Mouse (Mus musculus) CH12.LX (cell line): ENCODE data around the gene Itgam. TPM values are rescaled to one million over a fixed set of nuclear protein-coding genes. Genes with fewer than 3 reads are reported as not detected.

Experiments used
- DNase-seq: peaks from one replicate; pipeline ENCODE4 v3.0.0-alpha.2; 2013; ENCODE audit errors: extremely low read depth
- H3K27ac ChIP-seq: 2 replicates; pipeline ENCODE4 v1.5.1; 2012; ENCODE audit warnings: low read depth, mild to moderate bottlenecking, control low read depth, moderate library complexity; ENCODE audit not compliant: insufficient read depth
- H3K27me3 ChIP-seq: replicated peaks from 2 replicates; pipeline ENCODE3; 2012; ENCODE audit warnings: inconsistent platforms
- H3K36me3 ChIP-seq, 2 experiments: replicated peaks in 1 of 2; 2 replicates each; pipeline versions ENCODE3 to v1.6.1; 2012; ENCODE audit warnings: inconsistent platforms in 1 of 2, low read length in 1 of 2, mild to moderate bottlenecking in 1 of 2, mixed read lengths in 1 of 2, moderate library complexity in 1 of 2; ENCODE audit not compliant: control insufficient read depth in 1 of 2, insufficient read depth in 1 of 2
- H3K4me1 ChIP-seq, 2 experiments: 2 replicates each; pipeline ENCODE4 v1.6.1; 2012; ENCODE audit warnings: inconsistent platforms in 1 of 2, moderate library complexity in 1 of 2; ENCODE audit not compliant: insufficient read depth in 2 of 2, control insufficient read depth in 1 of 2
- H3K4me2 ChIP-seq: 2 replicates; pipeline ENCODE4 v1.6.1; 2012; ENCODE audit warnings: low read depth, mild to moderate bottlenecking, control low read depth; ENCODE audit not compliant: poor library complexity, insufficient read depth, severe bottlenecking
- H3K4me3 ChIP-seq, 3 experiments: fragments of 150-350 bp in 1 of 3; sonication (generic) in 1 of 3; replicated peaks in 1 of 3; 2 replicates each; pipeline versions ENCODE3 to v1.5.1; 2011 to 2012; ENCODE audit warnings: low read depth in 2 of 3, low read length in 2 of 3, mild to moderate bottlenecking in 2 of 3, moderate library complexity in 2 of 3, control low read depth in 1 of 3, improper control_type of control experiment in 1 of 3, inconsistent platforms in 1 of 3, mixed read lengths in 1 of 3; ENCODE audit not compliant: poor library complexity in 1 of 3
- H3K79me2 ChIP-seq: replicated peaks from 2 replicates; pipeline ENCODE4 v1.6.1; 2012; ENCODE audit warnings: mild to moderate bottlenecking, moderate library complexity; ENCODE audit not compliant: control insufficient read depth, poor library complexity, insufficient read depth, severe bottlenecking; ENCODE audit errors: extremely low read depth
- H3K9ac ChIP-seq: 2 replicates; pipeline ENCODE4 v1.6.1; 2012; ENCODE audit warnings: low read depth, mild to moderate bottlenecking, control low read depth, moderate library complexity; ENCODE audit not compliant: insufficient read depth
- H3K9me3 ChIP-seq: replicated peaks from 2 replicates; pipeline ENCODE3; 2012; ENCODE audit warnings: low read length, inconsistent platforms, mixed read lengths
- BHLHE40 ChIP-seq: IDR thresholded peaks from 2 replicates; pipeline ENCODE4 v1.6.1; 2011; ENCODE audit warnings: mild to moderate bottlenecking, low read depth, low read length, improper control_type of control experiment
- CTCF ChIP-seq, 2 experiments: IDR thresholded peaks in 1 of 2; conservative IDR thresholded peaks in 1 of 2; 2 replicates each; pipeline ENCODE4 v1.5.1; 2011 to 2012; ENCODE audit warnings: low read depth in 2 of 2, low read length in 2 of 2, improper control_type of control experiment in 1 of 2, inconsistent platforms in 1 of 2, mild to moderate bottlenecking in 1 of 2, moderate library complexity in 1 of 2
- ELF1 ChIP-seq: IDR thresholded peaks from 2 replicates; pipeline ENCODE4 v1.6.1; 2014; ENCODE audit warnings: low read depth, mild to moderate bottlenecking, inconsistent platforms, low read length, improper control_type of control experiment
- ETS1 ChIP-seq: conservative IDR thresholded peaks from 2 replicates; pipeline ENCODE4 v1.6.1; 2012; ENCODE audit warnings: low read depth, mild to moderate bottlenecking, inconsistent platforms, low read length, improper control_type of control experiment, moderate library complexity
- IRF4 ChIP-seq: IDR thresholded peaks from 2 replicates; pipeline ENCODE4 v1.6.1; 2014; ENCODE audit warnings: low read depth, mild to moderate bottlenecking, inconsistent platforms, low read length, improper control_type of control experiment
- MAX ChIP-seq: IDR thresholded peaks from 2 replicates; pipeline ENCODE4 v1.6.1; 2011; ENCODE audit warnings: low read length, improper control_type of control experiment
- MAZ ChIP-seq: IDR thresholded peaks from 2 replicates; pipeline ENCODE4 v1.6.1; 2012; ENCODE audit warnings: low read depth, mild to moderate bottlenecking, inconsistent platforms, low read length, improper control_type of control experiment, moderate library complexity
- MEF2A ChIP-seq: IDR thresholded peaks from 2 replicates; pipeline ENCODE4 v1.6.1; 2014; ENCODE audit warnings: low read depth, mild to moderate bottlenecking, inconsistent platforms, low read length, improper control_type of control experiment, borderline replicate concordance
- MXI1 ChIP-seq: IDR thresholded peaks from 2 replicates; pipeline ENCODE4 v1.6.1; 2011; ENCODE audit warnings: mild to moderate bottlenecking, low read depth, low read length, improper control_type of control experiment
- MYC ChIP-seq: IDR thresholded peaks from 2 replicates; pipeline ENCODE4 v1.6.1; 2011; ENCODE audit warnings: low read depth, mild to moderate bottlenecking, improper control_type of control experiment, low read length
- NRF1 ChIP-seq: IDR thresholded peaks from 2 replicates; pipeline ENCODE4 v1.6.1; 2014; ENCODE audit warnings: low read depth, mild to moderate bottlenecking, inconsistent platforms, low read length, improper control_type of control experiment, moderate library complexity
- POLR2AphosphoS2 ChIP-seq: IDR thresholded peaks from 2 replicates; pipeline ENCODE4 v1.6.1; 2011; ENCODE audit warnings: low read depth, low read length, improper control_type of control experiment
- RAD21 ChIP-seq: IDR thresholded peaks from 2 replicates; pipeline ENCODE4 v1.6.1; 2011; ENCODE audit warnings: low read depth, mild to moderate bottlenecking, low read length, improper control_type of control experiment, moderate library complexity
- SIN3A ChIP-seq: IDR thresholded peaks from 2 replicates; pipeline ENCODE4 v1.6.1; 2012; ENCODE audit warnings: low read length, improper control_type of control experiment, inconsistent platforms
- TBP ChIP-seq: conservative IDR thresholded peaks from 2 replicates; pipeline ENCODE4 v1.6.1; 2011; ENCODE audit warnings: low read depth, low read length, improper control_type of control experiment
- UBTF ChIP-seq: IDR thresholded peaks from 2 replicates; pipeline ENCODE4 v1.6.1; 2012; ENCODE audit warnings: low read depth, mild to moderate bottlenecking, inconsistent platforms, low read length, improper control_type of control experiment, moderate library complexity
- USF2 ChIP-seq: conservative IDR thresholded peaks from 2 replicates; pipeline ENCODE4 v1.6.1; 2011; ENCODE audit warnings: low read depth, low read length, improper control_type of control experiment
- ZMIZ1 ChIP-seq: IDR thresholded peaks from 2 replicates; pipeline ENCODE4 v1.6.1; 2012; ENCODE audit warnings: low read depth, mild to moderate bottlenecking, inconsistent platforms, low read length, improper control_type of control experiment
- ZNF384 ChIP-seq: IDR thresholded peaks from 2 replicates; pipeline ENCODE4 v1.6.1; 2012; ENCODE audit warnings: low read depth, low read length, improper control_type of control experiment, inconsistent platforms
- dilution Hi-C: fragments of 300-500 bp; cut with MboI; formaldehyde crosslinking; loops from 2 replicates; pipeline ENCODE4 v1.14.3; 2020; ENCODE audit warnings: low sequenced_read_pairs; ENCODE audit not compliant: extremely low pct_unique_long_range_greater_than_20kb, extremely low pct_ligation_motif_present
- in situ Hi-C: fragments of 300-500 bp; cut with MboI; formaldehyde crosslinking; loops from 3 replicates; pipeline ENCODE4 v1.14.3; 2019; ENCODE audit warnings: low sequenced_read_pairs, low pct_ligation_motif_present, low pct_unique_long_range_greater_than_20kb, mixed read lengths
- polyA plus RNA-seq: library from polyadenylated mRNA; unstranded; fragments of >175 nt; gene quantifications from 2 replicates; pipeline ENCODE4 v1.2.1, GENCODE M21; 2012; ENCODE audit warnings: low read depth; ENCODE audit not compliant: insufficient read length
- total RNA-seq, 2 experiments: library from RNA; depleted of rRNA; stranded (reverse); fragments of 300-350 nt in 1 of 2; fragments of >200 nt in 1 of 2; gene quantifications; 2 replicates each; pipeline ENCODE4 v1.2.3; 2012 to 2014

Itgam gene
- total and polyA plus RNA-seq, 3 experiments = 0.13 to 1.1 (median 0.48) TPM

DNA sequence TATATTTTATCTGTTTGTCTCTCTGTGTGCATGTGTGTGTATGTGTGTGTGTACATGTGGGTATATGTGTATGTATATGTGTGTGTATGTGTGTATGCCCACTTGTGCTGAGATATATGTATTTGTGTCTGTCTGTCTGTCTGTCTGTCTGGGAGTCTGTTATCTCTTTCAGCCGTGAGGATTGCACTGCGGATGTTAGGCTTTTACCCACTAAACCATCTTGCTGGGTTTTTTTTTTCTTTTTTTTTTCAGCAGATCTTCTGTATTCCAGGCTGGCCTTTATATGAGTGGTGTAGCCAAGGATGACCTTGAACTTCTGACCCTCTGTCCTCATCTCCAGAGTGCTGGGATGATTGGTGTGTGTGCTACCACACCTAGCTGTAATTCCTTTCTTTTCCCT is 13.2 kb upstream of the Itgam start:
- Histone ChIP-seq H3K27me3 (no peaks in the 10 kb centered on the region), H3K36me3 (no peaks in the 10 kb centered on the region), H3K4me3 (peak overlapping the region in 1 of 3 experiments; percentile 19), H3K79me2 (no peaks in the 10 kb centered on the region), H3K9me3 (peaks cover 4% of the 10 kb centered on the region), H3K27ac (no peak overlapping the region; the same call in 1 of the 2 replicates), H3K4me1 (peaks cover 18 to 50% of the 10 kb centered on the region in 2 experiments), H3K9ac (no peak overlapping the region; the same call in 1 of the 2 replicates), H3K4me2 (peak overlapping the region; percentile 92)
- no peak for DNase-seq
- in situ Hi-C loops (no loop called here), dilution Hi-C loops (no loop called here)
- TF ChIP-seq MXI1 = no peak
- no peak for TF ChIP-seq RAD21
- TF ChIP-seq ETS1 = no peak
- 0 out of 2 replicates have a peak, but pooled peaks have one; percentile 3 for TF ChIP-seq TBP
- peak; percentile 54 for TF ChIP-seq ZNF384
- no peak for TF ChIP-seq USF2

DNA sequence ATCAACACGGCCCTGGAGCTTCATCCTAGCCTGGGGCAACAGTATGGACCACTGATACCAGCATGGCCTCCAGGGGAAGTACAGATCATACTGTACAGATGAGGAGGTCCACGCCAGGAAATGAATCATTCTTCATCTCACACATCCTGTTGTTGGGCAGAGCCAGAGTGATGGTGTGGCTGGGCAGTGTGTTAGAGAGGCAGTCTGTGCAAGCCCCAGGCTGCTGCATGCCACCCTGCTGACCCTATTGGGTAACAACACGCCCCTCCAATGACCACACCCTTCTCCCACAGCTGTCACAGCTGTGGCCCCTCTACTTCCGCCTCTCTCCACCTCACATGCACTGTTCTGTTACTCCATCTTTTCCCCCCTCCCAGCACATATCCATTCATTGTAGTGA is 11.7 kb upstream of the Itgam start:
- Histone ChIP-seq H3K4me3 (peak overlapping the region in 1 of 3 experiments; percentile 3), H3K79me2 (no peaks in the 10 kb centered on the region), H3K27me3 (no peaks in the 10 kb centered on the region), H3K9ac (no peak overlapping the region), H3K36me3 (no peaks in the 10 kb centered on the region), H3K4me2 (no peak overlapping the region), H3K9me3 (peaks cover 4% of the 10 kb centered on the region), H3K27ac (no peak overlapping the region), H3K4me1 (peaks cover 18 to 48% of the 10 kb centered on the region in 2 experiments)
- dilution Hi-C loops = no loop called here
- TF ChIP-seq MYC (peak; percentile 37; the same call in 1 of the 2 replicates), SIN3A (no peak), MAX (0 out of 2 replicates have a peak, but pooled peaks have one; percentile 45), ELF1 (0 out of 2 replicates have a peak, but pooled peaks have one; percentile 9)
- DNase-seq = no peak
- in situ Hi-C loops = no loop called here

DNA sequence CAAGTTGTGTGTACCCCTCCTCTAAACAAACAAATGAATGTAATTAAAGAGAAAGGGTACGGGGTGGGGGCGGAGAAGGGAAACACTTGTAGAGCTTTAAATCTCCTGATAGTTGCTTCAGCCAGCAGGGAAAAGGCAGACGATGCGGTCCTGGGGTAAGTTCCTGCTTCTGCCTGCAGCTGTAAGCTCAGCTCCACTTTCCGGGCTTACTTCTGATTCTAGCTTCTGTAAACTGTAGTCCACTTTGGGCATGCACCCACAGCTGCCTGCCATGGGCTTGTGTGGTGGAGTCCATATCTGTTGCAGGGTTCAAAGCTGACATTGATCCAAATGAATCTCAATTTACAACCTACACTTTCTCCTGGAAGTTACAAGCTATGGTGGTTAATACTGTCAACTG is 9.4 kb upstream of the Itgam start:
- H3K9ac ChIP-seq = no peak overlapping the region
- H3K79me2 ChIP-seq = no peaks in the 10 kb centered on the region
- H3K4me3 ChIP-seq = no peak overlapping the region
- no peak for DNase-seq
- peaks cover 20 to 68% of the 10 kb centered on the region in 2 experiments for H3K4me1 ChIP-seq
- in situ Hi-C loops (no loop called here), dilution Hi-C loops (no loop called here)
- H3K27me3 ChIP-seq = no peaks in the 10 kb centered on the region
- no peak overlapping the region for H3K27ac ChIP-seq
- H3K36me3 ChIP-seq = no peaks in the 10 kb centered on the region
- H3K9me3 ChIP-seq = peaks cover 4% of the 10 kb centered on the region
- no peak for TF ChIP-seq POLR2AphosphoS2
- no peak for TF ChIP-seq NRF1
- no peak for TF ChIP-seq ZMIZ1
- no peak for TF ChIP-seq MEF2A
- no peak for TF ChIP-seq MYC
- TF ChIP-seq IRF4 = no peak
- no peak for TF ChIP-seq MAZ
- TF ChIP-seq SIN3A = no peak
- TF ChIP-seq UBTF = no peak
- TF ChIP-seq CTCF (conservative IDR thresholded peaks at IDR 0.05 in 1 of 2, IDR thresholded peaks at IDR 0.05 in 1 of 2; ENCODE audit: low read depth in 2 of 2, low read length in 2 of 2) = no peak
- no peak for TF ChIP-seq ETS1
- TF ChIP-seq MAX = no peak
- no peak for TF ChIP-seq BHLHE40
- H3K4me2 ChIP-seq = no peak overlapping the region
